9 mouse cellular contexts compared by ENCODE assay signal in the genomic region with DNA sequence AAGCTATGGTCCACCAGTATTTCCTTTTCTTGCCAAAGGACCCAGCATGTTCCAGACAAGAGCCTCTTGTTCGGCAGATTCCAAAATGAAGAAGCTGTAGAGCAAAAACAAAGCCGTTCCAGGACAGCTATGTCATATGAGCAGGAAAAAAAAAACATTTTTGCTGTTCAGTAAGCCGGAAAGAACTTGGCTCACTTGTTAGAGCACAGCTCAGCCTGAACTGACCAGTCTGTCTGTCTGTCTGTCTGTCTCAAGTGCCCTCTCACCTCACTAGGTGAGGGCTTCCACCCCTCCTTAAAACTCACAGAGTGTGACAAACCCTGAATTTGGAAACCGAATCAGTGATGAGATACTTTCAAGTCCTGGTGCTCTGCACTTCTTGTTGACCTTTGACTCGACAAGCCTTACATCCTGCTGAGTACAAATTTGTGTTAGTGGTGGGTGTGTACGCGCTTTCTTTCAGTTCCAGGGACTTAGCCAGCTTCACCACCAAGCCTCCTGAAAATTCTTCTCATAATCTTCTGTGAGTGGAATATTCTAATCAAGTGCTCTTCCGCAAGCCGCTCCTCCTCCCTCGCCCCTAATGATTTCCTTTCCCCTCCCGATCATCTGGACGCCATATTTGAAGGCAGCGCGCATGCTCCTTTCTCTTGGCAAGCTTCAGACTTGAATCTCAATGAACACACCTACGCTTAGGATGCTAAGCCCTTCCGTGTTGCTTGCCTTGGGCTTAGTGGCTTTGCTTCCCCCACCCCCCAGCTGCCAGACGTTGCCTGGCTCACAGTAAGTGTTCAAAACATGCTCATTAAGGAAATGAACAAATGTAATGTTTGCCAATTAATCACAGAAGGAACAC.
A peak's percentile ranks its signal among the peaks of the same experiment; 100 is the strongest.
DNase-seq lines count a peak whose midpoint lies in the region; ATAC-seq lines count a peak whose summit lies in the region.
"Had no signal": no experiment of that assay in that cellular context is flagged by ENCODE, and none has a peak within 500 bp of the region (broad histone marks: within the 10 kb centered on the region; RNA-seq: fewer than 3 reads in every experiment).

No protein-coding gene starts in this region.

- H3K27me3 ChIP-seq in midbrain, embryonic 14.5 days (ENCODE audit: control insufficient read depth, insufficient read depth, low read length): no peaks in the 10 kb centered on the region; the same call in 1 of the 2 replicates
- peaks cover 2% of the 10 kb centered on the region; the same call in 1 of the 2 replicates for H3K27me3 ChIP-seq in midbrain, embryonic 11.5 days (ENCODE audit: control insufficient read depth, insufficient read depth, low read length)

- H3K27ac ChIP-seq in midbrain, embryonic 14.5 days (replicated peaks; ENCODE audit: low read depth, low read length): no peak overlapping the region
- H3K27ac ChIP-seq in midbrain, embryonic 11.5 days (ENCODE audit: low read depth, low read length): no peak overlapping the region

- peaks cover 14% of the 10 kb centered on the region for H3K4me1 ChIP-seq in midbrain, embryonic 14.5 days (ENCODE audit: control insufficient read depth, insufficient read depth, low read length)
- H3K4me1 ChIP-seq in midbrain, embryonic 11.5 days (ENCODE audit: control insufficient read depth, insufficient read depth, low read length): peaks cover 15% of the 10 kb centered on the region

- no peak for ATAC-seq in midbrain, embryonic 14.5 days (ENCODE audit: low FRiP score, low TSS enrichment)
- no peak for ATAC-seq in midbrain, embryonic 11.5 days (ENCODE audit: low FRiP score)

- no peaks in the 10 kb centered on the region for H3K9me3 ChIP-seq in midbrain, embryonic 14.5 days (ENCODE audit: control insufficient read depth, low read length)
- no peaks in the 10 kb centered on the region for H3K9me3 ChIP-seq in midbrain, embryonic 11.5 days (ENCODE audit: control insufficient read depth, low read length)

- H3K4me3 ChIP-seq in midbrain, embryonic 14.5 days (replicated peaks; ENCODE audit: low read depth, low read length): no peak overlapping the region
- H3K4me3 ChIP-seq in midbrain, embryonic 11.5 days (ENCODE audit: low read depth, low read length): no peak overlapping the region

- H3K9ac ChIP-seq in midbrain, embryonic 14.5 days (replicated peaks; ENCODE audit: low read length): no peak overlapping the region
- H3K9ac ChIP-seq in midbrain, embryonic 11.5 days (ENCODE audit: low read length): no peak overlapping the region
- H3K9ac ChIP-seq: lung, embryonic 14.5 days had no signal

- WGBS in midbrain, embryonic 14.5 days: 47% methylated on average over 17 of the region's 17 CpGs
- 50% methylated on average over 17 of the region's 17 CpGs for WGBS in midbrain, embryonic 11.5 days

- peak; percentile 59 for DNase-seq in midbrain, embryonic 14.5 days
- DNase-seq in midbrain, embryonic 11.5 days (ENCODE audit: low spot score, missing footprints): no peak
- peak; percentile 40 to 55 for DNase-seq in kidney, adult 8-10 months
- peak; percentile 38 to 48 for DNase-seq in left cerebral cortex, postnatal 14 days (ENCODE audit: low spot score in 2 of 2)
- DNase-seq in telencephalon, adult 2 months (ENCODE audit: low read depth, low spot score): peak; percentile 61
- DNase-seq in heart, postnatal 25 days (ENCODE audit: low spot score): no peak
- no peak for DNase-seq in urinary bladder, postnatal 25 days (ENCODE audit: low spot score)
- no peak for DNase-seq in adrenal gland, postnatal 36 days
- DNase-seq: lung, embryonic 14.5 days had no signal

- no peaks in the 10 kb centered on the region for H3K36me3 ChIP-seq in midbrain, embryonic 14.5 days (ENCODE audit: control insufficient read depth, insufficient read depth, low read length)
- no peaks in the 10 kb centered on the region for H3K36me3 ChIP-seq in midbrain, embryonic 11.5 days (ENCODE audit: control insufficient read depth, insufficient read depth, low read length)

- intact Hi-C loops in left cerebral cortex, postnatal 14 days (cut with DNase I): loop anchor here (10.0 kb wide), 4 partner anchors 742 to 1032 kb away; a partner anchor contains a TSS
- intact Hi-C loops in heart, postnatal 25 days (cut with DNase I): loop anchor here (10.0 kb wide), 2 partner anchors 152 to 1032 kb away; no protein-coding TSS in a partner anchor

- H3K4me2 ChIP-seq in midbrain, embryonic 14.5 days (ENCODE audit: low read length): peak overlapping the region; percentile 13; the same call in 1 of the 2 replicates
- H3K4me2 ChIP-seq in midbrain, embryonic 11.5 days: no peak overlapping the region
- H3K4me2 ChIP-seq: lung, embryonic 14.5 days had no signal

Comparison
In these comparisons a context has a peak if more than half of its experiments do, and no peak if none do; other contexts are left out.
1. DNase-seq: peak in midbrain, embryonic 14.5 days (single experiment), kidney, adult 8-10 months (2 of 2), left cerebral cortex, postnatal 14 days (2 of 2) and telencephalon, adult 2 months (single experiment); none in midbrain, embryonic 11.5 days (single experiment), heart, postnatal 25 days (single experiment), urinary bladder, postnatal 25 days (single experiment) and adrenal gland, postnatal 36 days (0 of 2).